Mouse (Mus musculus) lung, postnatal 0 days (tissue): ENCODE results near the gene Rps11.

Experiments
- CTCF ChIP-seq: IDR thresholded peaks from 2 replicates; pipeline ENCODE4 v1.5.1; 2016; ENCODE audit warnings: antibody characterized with exemption, mild to moderate bottlenecking
- EP300 ChIP-seq: IDR thresholded peaks from 2 replicates; pipeline ENCODE4 v1.6.1; 2016; ENCODE audit warnings: antibody characterized with exemption, mild to moderate bottlenecking, control low read depth

- TF ChIP-seq CTCF: peak; percentile 29
- no peak for TF ChIP-seq EP300
These were observed 9.4 kb upstream of the Rps11 start for GRCm38 (mm10) chr7:45133446-45134159.
